Comparison of ENCODE assay signal across 9 mouse cellular contexts in the genomic region with DNA sequence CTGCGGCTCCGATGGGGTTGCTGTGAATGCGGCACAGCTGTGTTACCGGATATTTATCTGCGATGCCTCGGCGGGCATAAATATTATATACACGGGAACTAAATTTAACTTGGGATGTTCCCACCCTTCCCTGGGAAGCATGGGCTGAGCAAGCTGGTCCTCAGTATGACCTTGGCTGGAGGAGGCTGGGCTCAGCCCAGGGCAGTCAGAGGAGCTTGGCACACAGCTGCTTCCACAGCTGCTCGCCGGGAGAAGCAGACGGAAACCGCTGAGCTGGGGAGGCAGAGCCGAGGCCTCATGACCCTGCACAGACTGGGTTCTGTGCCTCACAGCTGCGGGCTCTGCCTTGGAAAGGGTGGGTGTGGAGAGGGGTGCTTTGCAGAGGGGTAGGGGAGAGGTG. TPM values are rescaled to one million over a fixed set of nuclear protein-coding genes. Genes with fewer than 3 reads are reported as not detected.
DNase-seq lines count a peak whose midpoint lies in the region; ATAC-seq and TF ChIP-seq lines count a peak whose summit lies in the region.
"Had no signal": no experiment of that assay in that cellular context is flagged by ENCODE, and none has a peak within 500 bp of the region (broad histone marks: within the 10 kb centered on the region; RNA-seq: fewer than 3 reads in every experiment).

No protein-coding gene starts in this region.

- no peak overlapping the region for H3K27ac ChIP-seq in forebrain, postnatal 0 days (ENCODE audit: low read depth, low read length)
- no peak overlapping the region for H3K27ac ChIP-seq in forebrain, embryonic 15.5 days (replicated peaks)
- H3K27ac ChIP-seq in limb, embryonic 10.5 days: peak overlapping the region; percentile 1; the same call in 1 of the 2 replicates
- H3K27ac ChIP-seq in forebrain, embryonic 11.5 days (ENCODE audit: low read depth, low read length): no peak overlapping the region
- H3K27ac ChIP-seq: liver, embryonic 15.5 days had no signal

- no peak overlapping the region for H3K4me2 ChIP-seq in forebrain, postnatal 0 days (ENCODE audit: low read depth)
- H3K4me2 ChIP-seq in forebrain, embryonic 15.5 days (replicated peaks): no peak overlapping the region
- no peak overlapping the region for H3K4me2 ChIP-seq in forebrain, embryonic 11.5 days (ENCODE audit: low read depth, low read length, severe bottlenecking)
- H3K4me2 ChIP-seq: liver, embryonic 15.5 days had no signal

- WGBS in forebrain, postnatal 0 days: 75% methylated on average over 14 of the region's 14 CpGs
- 67% methylated on average over 14 of the region's 14 CpGs for WGBS in forebrain, embryonic 15.5 days
- 64% methylated on average over 14 of the region's 14 CpGs for WGBS in limb, embryonic 10.5 days
- 88% methylated on average over 14 of the region's 14 CpGs for WGBS in forebrain, embryonic 11.5 days

- no peaks in the 10 kb centered on the region for H3K27me3 ChIP-seq in forebrain, postnatal 0 days (ENCODE audit: insufficient read depth, low read length)
- H3K27me3 ChIP-seq in forebrain, embryonic 15.5 days: no peaks in the 10 kb centered on the region
- peaks cover 18% of the 10 kb centered on the region for H3K27me3 ChIP-seq in limb, embryonic 10.5 days (ENCODE audit: low read depth, poor library complexity, severe bottlenecking)
- no peaks in the 10 kb centered on the region for H3K27me3 ChIP-seq in forebrain, embryonic 11.5 days (ENCODE audit: control insufficient read depth, insufficient read depth, low read length)

- no peaks in the 10 kb centered on the region for H3K36me3 ChIP-seq in forebrain, postnatal 0 days (ENCODE audit: insufficient read depth)
- no peaks in the 10 kb centered on the region for H3K36me3 ChIP-seq in forebrain, embryonic 15.5 days
- no peaks in the 10 kb centered on the region for H3K36me3 ChIP-seq in limb, embryonic 10.5 days
- no peaks in the 10 kb centered on the region for H3K36me3 ChIP-seq in forebrain, embryonic 11.5 days (ENCODE audit: control insufficient read depth, insufficient read depth, low read length)
- H3K36me3 ChIP-seq: liver, embryonic 15.5 days had no signal

- ATAC-seq in forebrain, postnatal 0 days: peak; percentile 48; the same call in 1 of the 2 replicates
- ATAC-seq in forebrain, embryonic 15.5 days (replicated peaks): no peak
- ATAC-seq in forebrain, embryonic 11.5 days (replicated peaks; ENCODE audit: low FRiP score): no peak

- no peak overlapping the region for H3K4me3 ChIP-seq in forebrain, postnatal 0 days (ENCODE audit: low read depth, low read length)
- H3K4me3 ChIP-seq in forebrain, embryonic 15.5 days: no peak overlapping the region
- H3K4me3 ChIP-seq in limb, embryonic 10.5 days: no peak overlapping the region
- H3K4me3 ChIP-seq in forebrain, embryonic 11.5 days (ENCODE audit: low read depth, low read length): no peak overlapping the region
- H3K4me3 ChIP-seq: liver, embryonic 15.5 days had no signal

- no peaks in the 10 kb centered on the region for H3K9me3 ChIP-seq in forebrain, postnatal 0 days (ENCODE audit: low read length)
- H3K9me3 ChIP-seq in forebrain, embryonic 15.5 days: no peaks in the 10 kb centered on the region
- no peaks in the 10 kb centered on the region for H3K9me3 ChIP-seq in limb, embryonic 10.5 days (replicated peaks)
- H3K9me3 ChIP-seq in forebrain, embryonic 11.5 days (ENCODE audit: control insufficient read depth, low read length): no peaks in the 10 kb centered on the region
- H3K9me3 ChIP-seq: liver, embryonic 15.5 days had no signal

- TF ChIP-seq CTCF in forebrain, postnatal 0 days (IDR thresholded peaks at IDR 0.05; ENCODE audit: low read depth): no peak

- no peak overlapping the region for H3K9ac ChIP-seq in forebrain, postnatal 0 days
- no peak overlapping the region for H3K9ac ChIP-seq in forebrain, embryonic 15.5 days (replicated peaks)
- H3K9ac ChIP-seq in forebrain, embryonic 11.5 days (ENCODE audit: low read length): no peak overlapping the region
- H3K9ac ChIP-seq: liver, embryonic 15.5 days had no signal

- DNase-seq in forebrain, postnatal 0 days: no peak
- peak; percentile 41 for DNase-seq in ovary, postnatal 36 days (ENCODE audit: low spot score)
- no peak for DNase-seq in ovary, postnatal 14 days (ENCODE audit: low spot score)
- peak; percentile 41 for DNase-seq in limb, embryonic 10.5 days (ENCODE audit: low spot score)
- DNase-seq in testis, postnatal 10 days (ENCODE audit: low spot score): peak; percentile 63
- no peak for DNase-seq in Muller cell, postnatal 12 days (ENCODE audit: inconsistent ontology term)
- DNase-seq in forebrain, embryonic 11.5 days (ENCODE audit: low spot score): no peak

- no peaks in the 10 kb centered on the region for H3K4me1 ChIP-seq in forebrain, postnatal 0 days (ENCODE audit: insufficient read depth)
- no peaks in the 10 kb centered on the region for H3K4me1 ChIP-seq in forebrain, embryonic 15.5 days
- peaks cover 23% of the 10 kb centered on the region for H3K4me1 ChIP-seq in limb, embryonic 10.5 days
- no peaks in the 10 kb centered on the region for H3K4me1 ChIP-seq in forebrain, embryonic 11.5 days (replicated peaks; ENCODE audit: control insufficient read depth, insufficient read depth, low read length)
- H3K4me1 ChIP-seq: liver, embryonic 15.5 days had no signal

RNA-seq across cellular contexts. Expression of gene Gna12, which starts 59.8 kb away (rescaled TPM):
- 102 and 138 TPM in 2 replicates for total RNA-seq in forebrain, postnatal 0 days (2014; rRNA removed)
- polyA plus RNA-seq in forebrain, postnatal 0 days (2015; fragmentation: Nextera tagmentation; extraction: Ambion mirVana): 35.6 and 39.0 TPM in 2 replicates
- 26.3 and 65.4 TPM in 2 replicates for polyA plus RNA-seq in forebrain, embryonic 15.5 days (2015; fragmentation: Nextera tagmentation; extraction: Ambion mirVana)
- polyA plus RNA-seq in limb, embryonic 10.5 days (2016; fragmentation: Nextera tagmentation; extraction: Ambion mirVana): 13.4 and 18.8 TPM in 2 replicates
- polyA plus RNA-seq in forebrain, embryonic 11.5 days (2014; fragmentation: Nextera tagmentation; extraction: Ambion mirVana): 49.7 and 58.9 TPM in 2 replicates

Comparison
In these comparisons a context has a peak if more than half of its experiments do, and no peak if none do; other contexts are left out.
1. DNase-seq: peak in ovary, postnatal 36 days (single experiment), limb, embryonic 10.5 days (single experiment) and testis, postnatal 10 days (single experiment); none in forebrain, postnatal 0 days (single experiment), ovary, postnatal 14 days (single experiment), Muller cell, postnatal 12 days (single experiment) and forebrain, embryonic 11.5 days (single experiment).